In the genomic region with DNA sequence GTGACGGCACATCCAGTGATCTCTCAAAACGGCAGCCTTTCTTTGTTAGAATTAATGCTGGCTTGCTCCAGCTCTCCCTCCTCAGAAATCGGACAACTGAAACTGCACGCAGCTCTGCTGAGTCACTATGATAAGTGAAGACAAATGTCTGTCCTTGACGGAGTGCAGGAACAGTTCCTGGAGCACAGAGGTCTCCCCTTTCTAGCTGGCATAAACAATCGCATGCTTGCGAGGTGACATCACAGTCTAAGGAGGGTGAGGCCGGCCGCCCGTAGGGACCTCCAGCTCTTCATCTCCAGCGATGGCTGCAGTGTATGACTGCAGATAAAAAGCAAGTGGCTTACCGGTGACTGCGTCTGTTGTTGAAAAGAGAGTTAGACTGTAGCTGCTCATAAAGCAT, we compare ENCODE assay signal across 9 mouse cellular contexts. TPM values are rescaled to one million over a fixed set of nuclear protein-coding genes. Genes with fewer than 3 reads are reported as not detected.
DNase-seq lines count a peak whose midpoint lies in the region; ATAC-seq lines count a peak whose summit lies in the region.
"Had no signal": no experiment of that assay in that cellular context is flagged by ENCODE, and none has a peak within 500 bp of the region (broad histone marks: within the 10 kb centered on the region; RNA-seq: fewer than 3 reads in every experiment).

No protein-coding gene starts in this region.

- no peak overlapping the region for H3K4me2 ChIP-seq in hindbrain, embryonic 12.5 days (replicated peaks)
- peak overlapping the region; percentile 46 for H3K4me2 ChIP-seq in heart, embryonic 15.5 days

- H3K27ac ChIP-seq in hindbrain, embryonic 10.5 days, result no peak overlapping the region
- no peak overlapping the region for H3K27ac ChIP-seq in hindbrain, embryonic 12.5 days
- H3K27ac ChIP-seq in heart, embryonic 15.5 days, result peak overlapping the region; percentile 82

- WGBS in hindbrain, embryonic 10.5 days, result 72% methylated on average over 13 of the region's 13 CpGs
- 77% methylated on average over 13 of the region's 13 CpGs for WGBS in hindbrain, embryonic 12.5 days
- WGBS in heart, embryonic 15.5 days, result 9% methylated on average over 13 of the region's 13 CpGs

- peak; percentile 7 for DNase-seq in hindbrain, embryonic 10.5 days (ENCODE audit: low spot score)
- peak; percentile 60 for DNase-seq in embryo, embryonic 10.5 days (ENCODE audit: low spot score)
- DNase-seq in lung, adult 18-20 months, result peak; percentile 77 to 85
- peak; percentile 76 for DNase-seq in urinary bladder, postnatal 14 days (ENCODE audit: low spot score)
- no peak for DNase-seq in spleen, postnatal 10 days (ENCODE audit: low spot score in 2 of 2)
- DNase-seq in left cerebral cortex, adult 18-20 months (ENCODE audit: low spot score in 2 of 2), result no peak

- H3K36me3 ChIP-seq in hindbrain, embryonic 10.5 days, result peaks cover 100% of the 10 kb centered on the region
- peaks cover 97% of the 10 kb centered on the region for H3K36me3 ChIP-seq in hindbrain, embryonic 12.5 days
- peaks cover 72% of the 10 kb centered on the region for H3K36me3 ChIP-seq in heart, embryonic 15.5 days

- H3K4me1 ChIP-seq in hindbrain, embryonic 10.5 days (replicated peaks), result no peaks in the 10 kb centered on the region
- H3K4me1 ChIP-seq in hindbrain, embryonic 12.5 days, result no peaks in the 10 kb centered on the region
- peaks cover 19% of the 10 kb centered on the region for H3K4me1 ChIP-seq in heart, embryonic 15.5 days (replicated peaks)

- no peak overlapping the region for H3K4me3 ChIP-seq in hindbrain, embryonic 10.5 days
- H3K4me3 ChIP-seq in hindbrain, embryonic 12.5 days, result no peak overlapping the region
- H3K4me3 ChIP-seq in heart, embryonic 15.5 days, result peak overlapping the region; percentile 17

- no peaks in the 10 kb centered on the region for H3K9me3 ChIP-seq in hindbrain, embryonic 10.5 days
- H3K9me3 ChIP-seq in hindbrain, embryonic 12.5 days (replicated peaks), result no peaks in the 10 kb centered on the region
- H3K9me3 ChIP-seq in heart, embryonic 15.5 days (replicated peaks), result no peaks in the 10 kb centered on the region

- no peaks in the 10 kb centered on the region for H3K27me3 ChIP-seq in hindbrain, embryonic 10.5 days (ENCODE audit: insufficient read depth, poor library complexity, severe bottlenecking)
- H3K27me3 ChIP-seq in hindbrain, embryonic 12.5 days, result no peaks in the 10 kb centered on the region
- H3K27me3 ChIP-seq in heart, embryonic 15.5 days, result no peaks in the 10 kb centered on the region

- ATAC-seq in hindbrain, embryonic 12.5 days (ENCODE audit: low FRiP score), result no peak
- ATAC-seq in heart, embryonic 15.5 days (replicated peaks; ENCODE audit: insufficient number of reproducible peaks, insufficient read depth, low FRiP score, low read depth), result peak; percentile 93

- no peak overlapping the region for H3K9ac ChIP-seq in hindbrain, embryonic 12.5 days
- peak overlapping the region; percentile 29; the same call in 1 of the 2 replicates for H3K9ac ChIP-seq in heart, embryonic 15.5 days

RNA-seq across cellular contexts. Expression of a gene that starts 31.0 kb away (rescaled TPM):
- 38.2 and 53.9 TPM in 2 replicates for polyA plus RNA-seq in hindbrain, embryonic 10.5 days (2016; fragmentation: Nextera tagmentation; extraction: Ambion mirVana)
- 23.2 and 25.6 TPM in 2 replicates for polyA plus RNA-seq in hindbrain, embryonic 12.5 days (2016; fragmentation: Nextera tagmentation; extraction: Ambion mirVana)
- 24.2 and 26.0 TPM in 2 replicates for polyA plus RNA-seq in heart, embryonic 15.5 days (2015; fragmentation: Nextera tagmentation; extraction: Ambion mirVana)
- total RNA-seq in left cerebral cortex, adult 18-20 months (2021), result 1 to 10 TPM; 3.9 to 5.9 TPM

RNA-seq across cellular contexts. Expression of a gene that starts 34.8 kb away (rescaled TPM):
- 28.0 and 34.5 TPM in 2 replicates for polyA plus RNA-seq in hindbrain, embryonic 10.5 days (2016; fragmentation: Nextera tagmentation; extraction: Ambion mirVana)
- 32.3 and 32.4 TPM in 2 replicates for polyA plus RNA-seq in hindbrain, embryonic 12.5 days (2016; fragmentation: Nextera tagmentation; extraction: Ambion mirVana)
- 23.8 and 25.3 TPM in 2 replicates for polyA plus RNA-seq in heart, embryonic 15.5 days (2015; fragmentation: Nextera tagmentation; extraction: Ambion mirVana)
- 10 to 100 TPM; 15.4 to 16.9 TPM for total RNA-seq in left cerebral cortex, adult 18-20 months (2021)

RNA-seq across cellular contexts. Expression of a gene that starts 35.1 kb away (rescaled TPM):
- polyA plus RNA-seq in hindbrain, embryonic 10.5 days (2016; fragmentation: Nextera tagmentation; extraction: Ambion mirVana), result 17.0 and 20.3 TPM in 2 replicates
- 42.7 and 44.6 TPM in 2 replicates for polyA plus RNA-seq in hindbrain, embryonic 12.5 days (2016; fragmentation: Nextera tagmentation; extraction: Ambion mirVana)
- polyA plus RNA-seq in heart, embryonic 15.5 days (2015; fragmentation: Nextera tagmentation; extraction: Ambion mirVana), result 7.4 and 9.2 TPM in 2 replicates
- total RNA-seq in left cerebral cortex, adult 18-20 months (2021), result 10 to 100 TPM; 34.3 to 37.8 TPM

RNA-seq across cellular contexts. Expression of a gene that starts 47.9 kb away (rescaled TPM):
- 0.16 TPM in 2 replicates for polyA plus RNA-seq in hindbrain, embryonic 10.5 days (2016; fragmentation: Nextera tagmentation; extraction: Ambion mirVana)
- 0.14 and 0.30 TPM in 2 replicates for polyA plus RNA-seq in hindbrain, embryonic 12.5 days (2016; fragmentation: Nextera tagmentation; extraction: Ambion mirVana)
- polyA plus RNA-seq in heart, embryonic 15.5 days (2015; fragmentation: Nextera tagmentation; extraction: Ambion mirVana), result 0.10 TPM in 1 of 2 replicates, not detected in the other
- under 1 TPM in 1 of 2 experiments, not detected in 1; 0.14 TPM for total RNA-seq in left cerebral cortex, adult 18-20 months (2021)
- polyA plus RNA-seq: large intestine, adult 2 months had no signal

RNA-seq across cellular contexts. Expression of a gene that starts 48.1 kb away (rescaled TPM):
- polyA plus RNA-seq in hindbrain, embryonic 10.5 days (2016; fragmentation: Nextera tagmentation; extraction: Ambion mirVana), result 651 and 806 TPM in 2 replicates
- 592 and 633 TPM in 2 replicates for polyA plus RNA-seq in hindbrain, embryonic 12.5 days (2016; fragmentation: Nextera tagmentation; extraction: Ambion mirVana)
- 252 and 294 TPM in 2 replicates for polyA plus RNA-seq in heart, embryonic 15.5 days (2015; fragmentation: Nextera tagmentation; extraction: Ambion mirVana)
- 100 to 1,000 TPM; 120 to 125 TPM for total RNA-seq in left cerebral cortex, adult 18-20 months (2021)

Comparison
In these comparisons a context has a peak if more than half of its experiments do, and no peak if none do; other contexts are left out.
1. DNase-seq: peak in hindbrain, embryonic 10.5 days (single experiment), embryo, embryonic 10.5 days (single experiment), lung, adult 18-20 months (2 of 2) and urinary bladder, postnatal 14 days (single experiment); none in spleen, postnatal 10 days (0 of 2) and left cerebral cortex, adult 18-20 months (0 of 2).